Mouse (Mus musculus): ENCODE measurements at regions not wholly inside any gene's neighbourhood (a gene's known extent, or its start where the extent isn't known, plus 50 kb on each side); places are given as distances from the start of the nearest gene placed in this dataset.
A peak's percentile ranks its signal among the peaks of the same experiment; 100 is the strongest.

GRCm38 (mm10) chr6:4398599-4398980 is 106.0 kb upstream of the Col1a2 start:
- no peak for DNase-seq (ENCODE audit: low read depth, low spot score)

- no peak for DNase-seq (ENCODE audit: low read depth, low spot score)
Observed at GRCm38 (mm10) chr6:4405301-4405700, 99.3 kb upstream of the Col1a2 start.

GRCm38 (mm10) chr6:4407748-4408147 is 96.9 kb upstream of the Col1a2 start:
- DNase-seq (ENCODE audit: low read depth, low spot score): peak; percentile 15

- no peak for DNase-seq (ENCODE audit: low read depth, low spot score)
Observed at GRCm38 (mm10) chr6:4413201-4413600, 91.4 kb upstream of the Col1a2 start.

GRCm38 (mm10) chr6:4414166-4414565 is 90.4 kb upstream of the Col1a2 start:
- peak; percentile 46 for DNase-seq (ENCODE audit: low read depth, low spot score)

GRCm38 (mm10) chr6:4415206-4415605 is 89.4 kb upstream of the Col1a2 start:
- DNase-seq (ENCODE audit: low read depth, low spot score): no peak

- DNase-seq (ENCODE audit: low read depth, low spot score): no peak
Observed at GRCm38 (mm10) chr6:4417247-4417709, 87.3 kb upstream of the Col1a2 start.

- no peak for DNase-seq (ENCODE audit: low read depth, low spot score)
Observed at GRCm38 (mm10) chr6:4418376-4418775, 86.2 kb upstream of the Col1a2 start.

GRCm38 (mm10) chr6:4418941-4419351 is 85.7 kb upstream of the Col1a2 start:
- DNase-seq (ENCODE audit: low read depth, low spot score): no peak

- DNase-seq (ENCODE audit: low read depth, low spot score): no peak
Observed at GRCm38 (mm10) chr6:4421466-4421865, 83.1 kb upstream of the Col1a2 start.

- no peak for DNase-seq (ENCODE audit: low read depth, low spot score)
Observed at GRCm38 (mm10) chr6:4427122-4427521, 77.5 kb upstream of the Col1a2 start.

- no peak for DNase-seq (ENCODE audit: low read depth, low spot score)
Observed at GRCm38 (mm10) chr6:4430704-4431310, 73.8 kb upstream of the Col1a2 start.

- no peak for DNase-seq (ENCODE audit: low read depth, low spot score)
Observed at GRCm38 (mm10) chr6:4432192-4432591, 72.4 kb upstream of the Col1a2 start.

GRCm38 (mm10) chr6:4436439-4436838 is 68.2 kb upstream of the Col1a2 start:
- no peak for DNase-seq (ENCODE audit: low read depth, low spot score)

- DNase-seq (ENCODE audit: low read depth, low spot score): no peak
Observed at GRCm38 (mm10) chr6:4436874-4437273, 67.7 kb upstream of the Col1a2 start.

- no peak for DNase-seq (ENCODE audit: low read depth, low spot score)
Observed at GRCm38 (mm10) chr6:4441618-4442167, 62.9 kb upstream of the Col1a2 start.

- DNase-seq (ENCODE audit: low read depth, low spot score): no peak
Observed at GRCm38 (mm10) chr6:4445906-4446305, 58.7 kb upstream of the Col1a2 start.

GRCm38 (mm10) chr6:4451227-4451626 is 53.4 kb upstream of the Col1a2 start:
- no peak for DNase-seq (ENCODE audit: low read depth, low spot score)
